Mouse (Mus musculus) spleen, embryonic (tissue): ENCODE measurements around the gene Ralgapb.
"Not testable (repeated sequence)": the region's sequence is repeated elsewhere in the genome, so short reads cannot be mapped to it uniquely, and the experiment has no call there.

Experiments
- CTCF ChIA-PET: fragments of 350-600 bp; sonication (Branson Sonifier 250); formaldehyde crosslinking; loops from one replicate; lab custom pipeline; 2022; lab: Charles Lee

Gene Ralgapb

DNA sequence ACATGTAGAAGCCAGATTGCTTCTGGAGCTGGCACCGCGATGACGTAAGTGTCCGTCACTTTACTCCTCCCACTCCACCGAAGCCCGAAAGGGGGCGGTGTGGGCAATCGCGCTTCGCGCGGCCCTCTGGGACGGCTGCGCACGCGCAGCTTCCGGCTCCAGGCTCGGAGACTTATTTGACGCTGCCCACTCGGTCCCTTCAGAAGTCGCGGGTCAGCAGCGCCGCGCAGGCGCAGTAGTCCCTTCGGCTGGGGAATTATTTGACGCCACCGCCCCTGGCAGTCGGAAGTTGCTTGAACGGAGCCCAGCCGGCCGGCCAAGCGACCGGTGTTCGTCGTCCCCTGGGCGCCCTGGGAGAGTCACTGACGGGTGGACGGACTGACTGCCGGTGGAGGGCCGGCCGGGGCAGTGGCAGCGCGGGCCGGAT, at the start of gene Ralgapb:
Ralgapb (plus strand) TSS at position 254 of the 427 bp plus-strand sequence.
- CTCF ChIA-PET = interaction anchor here (1.0 kb wide), 1 partner anchor 9 kb away, joined by 3 read pairs; no protein-coding TSS in a partner anchor

DNA sequence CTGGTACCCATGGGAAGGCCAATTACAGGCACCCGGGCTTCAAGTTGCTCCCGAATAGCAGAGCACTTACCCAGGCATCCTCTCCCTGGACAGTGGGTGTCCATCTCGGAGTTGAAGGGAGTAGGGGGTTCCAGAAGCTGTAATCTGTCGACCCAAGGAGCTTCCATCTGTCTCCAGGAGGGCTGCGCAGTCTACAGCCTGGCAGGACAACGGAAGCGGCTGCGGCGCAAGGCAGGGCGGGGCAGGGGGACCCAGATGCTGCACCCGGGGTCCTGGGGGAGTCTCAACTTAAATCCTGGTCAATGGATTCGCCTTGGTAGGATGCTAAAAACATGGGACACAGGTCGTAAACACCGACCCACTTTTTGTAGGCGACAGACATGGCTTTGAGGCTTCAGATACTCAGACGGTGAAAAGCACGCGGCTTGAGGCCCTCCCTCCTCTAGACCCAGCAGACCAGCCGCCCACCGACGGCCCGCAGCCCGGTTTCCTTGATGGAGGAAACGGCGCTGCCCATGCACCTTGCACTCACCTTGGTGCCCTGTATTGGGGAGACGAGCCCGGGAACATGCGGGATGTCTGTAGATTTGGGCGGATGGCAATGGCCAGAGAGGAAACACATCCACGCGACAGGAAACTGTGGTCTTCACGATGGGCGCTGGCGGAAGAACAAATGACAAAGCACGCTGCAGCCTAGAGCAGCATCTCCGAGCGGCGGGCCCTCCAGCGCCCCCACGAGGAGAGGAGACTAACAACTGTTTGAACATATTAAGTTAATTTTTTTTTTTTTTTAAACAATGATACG, 48.6 kb upstream of the Ralgapb start:
- CTCF ChIA-PET = interaction anchor here (0.8 kb wide), 1 partner anchor 11 kb away, joined by 4 read pairs; no protein-coding TSS in a partner anchor

DNA sequence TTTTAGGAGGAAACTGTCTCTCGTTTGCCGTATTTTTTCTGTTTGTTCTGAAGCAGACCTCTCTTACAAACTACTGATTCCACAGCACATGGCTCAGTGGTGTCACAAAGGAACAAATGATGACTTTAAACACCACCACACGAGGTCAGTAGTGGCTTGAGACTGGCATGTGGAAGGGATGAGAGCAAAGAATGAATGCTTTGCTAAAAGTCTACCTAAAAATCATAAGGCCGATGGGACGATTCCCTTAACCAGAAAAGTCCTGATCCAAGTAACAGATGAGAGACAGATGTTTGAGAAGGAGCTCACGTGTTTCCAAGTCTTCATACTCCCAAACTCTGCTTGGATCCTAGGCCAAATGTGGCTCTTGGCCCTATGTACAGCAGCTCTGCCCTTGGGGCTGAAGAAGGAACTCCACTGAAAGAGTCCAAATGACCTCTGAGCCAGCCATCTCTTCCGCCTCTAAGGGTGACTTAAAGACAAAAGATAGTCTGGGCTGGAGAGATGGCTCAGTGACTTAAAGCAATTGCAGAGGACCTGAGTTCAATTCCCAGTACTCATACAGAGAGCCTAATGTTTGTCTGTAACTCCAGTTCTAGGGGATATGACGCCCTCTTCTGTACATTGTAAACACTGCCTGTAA, 47.8 kb upstream of the Ralgapb start:
- CTCF ChIA-PET = no interaction called here

GRCm38 (mm10) chr2:158364175-158364574, 45.5 kb upstream of the Ralgapb start:
- CTCF ChIA-PET = no interaction called here

GRCm38 (mm10) chr2:158365099-158365850, 44.4 kb upstream of the Ralgapb start:
- CTCF ChIA-PET = no interaction called here

DNA sequence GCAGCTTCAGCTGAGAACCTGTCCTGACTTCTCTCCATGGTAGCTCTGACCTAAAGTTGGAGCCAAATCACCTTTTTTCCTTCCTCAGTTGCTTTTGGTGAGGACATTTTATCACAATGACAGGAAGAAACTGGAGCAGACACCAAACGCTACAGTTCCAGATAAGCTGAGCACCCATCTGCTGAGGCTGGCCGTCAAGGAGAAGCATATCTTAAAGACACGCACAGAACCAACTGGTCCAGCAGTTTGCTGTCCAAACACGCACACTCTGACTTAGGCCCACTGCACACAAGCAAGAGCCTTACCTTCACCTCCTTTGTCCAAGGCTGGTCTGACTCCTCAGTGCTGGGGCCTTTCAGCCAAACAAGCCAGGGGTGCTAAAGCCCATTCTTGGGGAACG, 42.0 kb upstream of the Ralgapb start:
- CTCF ChIA-PET = no interaction called here

DNA sequence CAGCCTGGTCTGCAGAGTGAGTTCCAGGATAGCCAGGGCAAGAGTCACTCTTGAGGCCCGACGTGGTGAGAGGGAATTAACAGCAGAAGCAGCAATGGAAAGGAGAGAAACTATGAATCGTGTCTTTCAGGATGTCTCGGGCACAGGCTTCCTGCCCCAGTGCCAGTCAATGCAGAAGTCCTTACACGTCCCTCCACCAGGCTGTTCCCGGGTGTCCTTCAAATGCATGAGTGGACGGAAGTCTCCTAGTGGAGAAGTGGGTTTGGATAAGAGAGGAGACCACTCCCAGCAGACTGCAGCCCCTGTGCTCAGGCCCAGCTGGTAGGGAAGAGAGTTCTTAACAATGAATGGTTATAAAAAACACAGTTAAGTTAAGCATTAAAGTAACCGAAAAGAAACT, 41.3 kb upstream of the Ralgapb start:
- CTCF ChIA-PET = no interaction called here

GRCm38 (mm10) chr2:158369474-158370172, 40.0 kb upstream of the Ralgapb start:
- CTCF ChIA-PET = interaction anchor here (0.6 kb wide), 1 partner anchor 10 kb away, joined by 3 read pairs; no protein-coding TSS in a partner anchor

DNA sequence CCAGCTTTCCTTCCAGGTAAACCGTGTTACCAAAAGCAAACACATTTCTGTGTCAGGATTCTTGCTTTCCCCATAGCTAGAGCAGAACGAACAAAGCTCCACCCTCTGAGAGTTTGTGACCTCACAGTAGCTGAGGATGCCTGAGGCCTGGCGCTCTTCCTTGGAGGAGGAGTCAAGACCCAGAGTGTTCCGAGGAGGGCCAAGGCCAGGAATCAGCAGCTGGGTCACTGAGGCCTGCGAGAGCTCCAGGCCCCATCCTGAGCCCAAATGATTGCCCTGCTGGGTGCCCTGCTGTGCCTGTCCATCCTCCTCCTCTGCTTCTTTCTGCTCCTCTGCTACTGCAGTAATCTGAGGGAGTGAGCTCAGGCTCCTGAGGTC, 39.5 kb upstream of the Ralgapb start:
- CTCF ChIA-PET = no interaction called here

- CTCF ChIA-PET = no interaction called here
Observed at GRCm38 (mm10) chr2:158373061-158373460, 36.6 kb upstream of the Ralgapb start.

- CTCF ChIA-PET = no interaction called here
Observed at GRCm38 (mm10) chr2:158373516-158373915, 36.1 kb upstream of the Ralgapb start.

DNA sequence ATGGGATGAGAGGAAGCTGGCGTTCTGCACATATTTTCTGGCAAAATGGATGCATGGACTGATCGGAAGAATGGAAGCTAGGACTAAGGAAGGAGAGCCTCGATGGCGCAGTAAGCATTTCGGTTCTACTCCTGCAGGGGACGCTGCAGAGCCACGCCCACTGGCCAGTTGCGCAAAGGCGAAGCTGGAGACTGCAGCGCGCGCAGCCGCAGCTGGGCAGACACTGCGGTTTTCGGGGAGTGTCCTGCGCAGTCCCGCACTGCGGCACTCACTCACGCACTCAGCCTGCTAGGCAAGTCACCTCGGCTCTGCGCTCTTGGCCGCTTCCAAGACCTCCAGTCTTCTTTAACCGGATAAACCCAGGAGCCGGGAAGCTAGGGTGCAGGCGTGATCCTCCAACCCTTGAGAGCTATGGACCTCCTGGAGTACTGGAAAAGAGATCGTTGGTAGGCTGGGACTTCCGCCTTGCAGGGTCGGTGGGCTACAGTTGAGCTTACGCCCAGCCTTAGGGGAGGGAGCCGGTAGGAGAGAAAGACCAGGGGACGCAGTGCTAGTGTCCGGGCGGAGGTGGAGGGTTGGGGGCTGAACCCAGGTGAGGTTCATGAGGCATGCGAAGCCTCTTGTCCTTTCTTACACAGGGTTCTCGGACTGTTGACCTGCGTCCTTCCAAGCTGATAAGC, 34.1 kb upstream of the Ralgapb start, which contains the start of gene Snhg11:
Snhg11 (plus strand) TSS at position 196 of the 680 bp plus-strand sequence.
- CTCF ChIA-PET = no interaction called here

DNA sequence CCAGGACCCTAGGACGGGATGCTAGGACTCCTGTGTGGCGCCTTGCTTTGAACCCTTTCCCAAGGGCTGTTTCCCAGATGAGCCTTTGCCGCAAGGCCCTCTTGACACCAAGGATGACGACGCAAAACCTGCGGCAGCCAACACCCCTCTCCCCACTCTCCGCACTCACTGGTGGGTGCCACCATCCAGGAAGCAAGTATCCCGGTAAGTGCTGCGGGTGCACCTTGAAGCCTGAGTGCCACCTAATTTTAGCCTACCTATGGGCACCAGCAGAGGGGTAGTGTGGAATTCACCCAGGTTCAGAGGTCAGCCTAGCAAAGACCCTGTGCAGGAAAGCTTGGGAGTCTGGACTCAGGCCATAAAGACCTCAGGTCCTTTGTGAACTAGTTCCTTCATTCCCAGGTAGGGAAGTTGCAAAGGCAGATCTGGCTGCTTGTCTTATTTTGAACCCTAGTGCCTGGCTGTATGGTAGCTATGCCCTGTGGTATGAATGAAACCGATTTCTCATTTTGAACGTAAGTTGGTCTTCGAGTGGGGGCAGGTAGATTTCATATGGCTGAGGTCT, 33.4 kb upstream of the Ralgapb start:
- CTCF ChIA-PET = no interaction called here

DNA sequence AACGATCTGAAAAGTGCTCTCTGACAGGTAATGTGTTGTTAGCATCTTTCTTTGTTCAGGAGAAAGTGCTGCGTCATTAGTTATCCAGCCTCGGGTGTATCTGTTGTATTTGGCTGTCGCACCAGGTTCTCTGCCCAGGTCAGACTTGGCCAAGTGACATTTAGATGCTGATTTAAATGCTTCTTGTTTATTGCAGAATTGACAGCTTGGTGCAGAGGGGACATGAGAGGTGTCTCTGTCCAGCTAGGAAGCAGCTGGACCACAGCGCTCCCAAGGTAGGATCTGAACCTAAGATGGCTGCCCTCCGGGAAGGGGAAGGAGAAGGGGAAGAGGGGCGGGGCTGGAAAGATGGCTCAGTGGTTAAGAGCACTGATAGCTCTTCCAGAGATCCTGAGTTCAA, 32.9 kb upstream of the Ralgapb start:
- CTCF ChIA-PET = interaction anchor here (0.5 kb wide), 1 partner anchor 360 kb away, joined by 6 read pairs; no protein-coding TSS in a partner anchor

DNA sequence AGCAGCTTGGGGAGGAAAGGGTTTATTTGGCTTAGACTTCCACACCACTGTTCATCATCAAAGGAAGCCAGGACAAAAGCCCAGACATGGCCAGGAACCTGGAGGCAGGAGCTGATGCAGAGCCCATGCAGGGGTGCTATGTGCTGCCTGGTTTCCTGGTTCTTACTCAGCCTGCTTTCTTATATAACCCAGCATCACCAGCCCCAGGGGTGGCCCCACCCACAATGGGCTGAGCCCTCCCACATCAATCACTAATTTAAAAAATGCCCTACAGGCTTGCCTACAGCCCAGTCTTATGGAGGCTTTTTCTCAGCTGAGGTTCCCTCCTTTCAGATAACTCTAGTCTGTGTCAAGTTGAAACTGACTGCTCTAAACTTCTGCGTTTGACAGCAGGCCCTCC, 31.8 kb upstream of the Ralgapb start:
- CTCF ChIA-PET = interaction anchor here (0.6 kb wide), 2 partner anchors 14 to 62 kb away, joined by 3 to 7 read pairs; no protein-coding TSS in a partner anchor

- CTCF ChIA-PET = interaction anchor here (0.6 kb wide), 1 partner anchor 11 kb away, joined by 3 read pairs; no protein-coding TSS in a partner anchor
Observed at GRCm38 (mm10) chr2:158379354-158380078, 30.1 kb upstream of the Ralgapb start.

- CTCF ChIA-PET = no interaction called here
Observed at GRCm38 (mm10) chr2:158386072-158386471, 23.6 kb upstream of the Ralgapb start.

DNA sequence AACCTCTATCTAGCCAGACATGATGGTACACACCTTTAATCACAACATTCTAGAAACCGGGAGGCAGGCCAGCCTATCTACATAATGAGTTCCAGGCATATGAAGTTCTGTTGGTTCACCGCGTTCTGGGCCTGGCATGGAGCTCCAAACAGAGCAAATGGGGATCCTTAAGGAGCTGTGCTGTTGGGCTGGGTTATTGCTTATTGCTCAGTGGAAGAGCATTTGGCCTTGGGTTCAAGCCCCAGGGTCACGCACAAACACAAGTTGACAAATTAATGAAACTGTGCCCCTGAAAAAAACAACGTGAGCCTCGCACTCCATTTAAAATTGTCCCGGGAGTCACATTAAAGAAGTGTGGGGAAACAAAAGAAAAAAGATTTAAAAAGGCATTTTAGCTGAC, 20.2 kb upstream of the Ralgapb start:
- CTCF ChIA-PET = no interaction called here

- CTCF ChIA-PET = no interaction called here
Observed at GRCm38 (mm10) chr2:158396369-158396768, 13.3 kb upstream of the Ralgapb start.

- CTCF ChIA-PET = not testable (repeated sequence)
Observed at GRCm38 (mm10) chr2:158397140-158397539, 12.5 kb upstream of the Ralgapb start.
